Mouse (Mus musculus): ENCODE data around the gene Atp1b2. TPM values are rescaled to one million over a fixed set of nuclear protein-coding genes. Genes with fewer than 3 reads are reported as not detected.
A peak's percentile ranks its signal among the peaks of the same experiment; 100 is the strongest.

The Atp1b2 gene
- total RNA-seq, 4 experiments from 2014 or later: 12.4 to 16.3 (median 13.1) TPM

DNA sequence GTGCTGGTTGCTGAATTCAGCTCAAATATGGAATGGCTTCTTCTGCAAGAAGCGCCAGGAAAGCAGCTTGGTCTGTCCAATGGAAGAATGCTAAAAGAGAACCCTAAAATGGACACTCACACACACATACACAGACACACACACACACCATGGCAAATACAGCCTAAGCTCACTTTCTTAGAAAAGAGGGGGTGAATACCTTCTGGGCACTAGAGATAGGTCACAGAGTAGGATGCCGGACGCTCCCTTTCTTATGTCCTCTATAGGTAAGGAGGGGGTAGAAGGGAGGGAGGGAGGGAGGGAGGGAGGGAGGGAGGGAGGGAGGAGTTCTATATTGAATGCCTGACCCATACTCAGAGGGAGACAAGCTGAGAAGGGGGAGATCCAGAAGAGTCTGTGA lies 2.8 kb upstream of the Atp1b2 start:
- DNase-seq (ENCODE audit: low spot score): no peak

DNA sequence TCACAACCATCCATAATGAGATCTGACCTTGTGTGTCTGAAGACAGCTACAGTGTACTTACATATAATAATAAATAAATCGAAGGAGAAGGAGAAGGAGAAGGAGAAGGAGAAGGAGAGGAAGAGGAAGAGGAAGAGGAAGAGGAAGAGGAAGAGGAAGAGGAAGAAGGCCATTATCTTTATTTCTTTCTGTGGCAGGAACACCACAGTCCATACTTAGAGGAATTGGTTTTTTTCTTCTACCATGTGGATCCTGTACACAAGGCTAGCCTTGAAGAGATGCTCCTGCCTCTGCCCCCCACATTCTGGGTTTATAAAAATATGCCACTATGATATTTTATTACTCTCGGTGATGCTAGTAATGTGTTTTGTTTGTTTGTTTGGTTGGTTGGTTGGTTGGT lies 1.1 kb upstream of the Atp1b2 start:
- no peak for DNase-seq (ENCODE audit: low spot score)

DNA sequence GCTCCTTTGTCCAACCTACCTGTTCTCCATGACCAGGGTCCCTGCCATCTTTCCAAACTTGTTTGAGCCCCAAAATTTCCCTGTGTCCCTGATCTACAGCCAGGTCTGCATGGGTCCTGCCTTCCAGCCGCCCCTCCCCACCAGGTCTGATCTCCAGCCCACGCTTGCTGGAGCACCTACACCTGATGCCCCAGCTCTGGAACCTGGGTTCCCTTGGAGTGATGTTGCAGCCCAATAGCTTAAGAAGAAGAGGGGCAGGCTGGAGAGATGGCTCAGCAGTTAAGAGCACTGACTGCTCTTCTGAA lies 701 bp upstream of the Atp1b2 start:
- no peak for DNase-seq (ENCODE audit: low spot score)

DNA sequence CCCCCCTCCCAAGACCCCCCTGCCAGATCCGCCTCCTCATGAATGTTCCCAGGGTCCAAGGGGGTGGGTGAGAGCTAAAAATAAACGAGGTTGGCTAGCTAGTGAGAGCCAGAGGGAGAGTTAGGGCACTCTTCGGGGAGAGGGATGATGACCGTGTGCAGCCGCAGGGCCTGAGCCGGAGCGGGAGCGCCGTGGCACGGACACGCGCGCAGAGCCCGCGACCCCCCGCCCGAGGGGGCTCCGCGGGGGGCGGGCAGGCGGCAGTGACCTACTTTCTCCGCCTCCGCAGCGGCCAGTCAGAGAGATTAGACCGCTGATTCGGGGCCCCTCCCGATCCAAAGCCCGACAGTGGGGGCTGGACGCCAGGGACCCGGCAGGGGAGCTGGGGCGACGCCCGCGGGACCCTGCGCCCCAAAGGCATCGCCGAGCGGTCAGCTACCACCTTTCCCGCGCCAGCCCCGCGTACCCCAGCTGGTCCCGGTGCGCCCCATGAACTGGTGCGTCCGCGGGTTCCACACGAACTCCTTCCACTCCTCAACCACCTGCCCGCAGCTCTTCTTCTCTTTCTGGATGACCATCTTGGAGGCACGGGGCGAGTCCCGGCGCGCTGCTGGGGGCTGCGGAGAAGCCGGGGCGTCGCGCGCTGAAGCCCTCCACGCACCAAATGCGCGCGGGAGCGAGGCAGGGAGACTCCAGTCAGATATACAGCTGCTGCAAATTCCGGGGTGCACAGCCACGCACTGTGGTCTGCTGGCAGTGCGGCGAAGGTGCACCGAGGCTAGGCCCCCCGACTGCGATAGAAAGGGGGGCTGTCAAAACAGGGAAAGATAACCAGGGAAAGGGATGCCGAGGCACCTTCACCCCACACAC lies 712 bp downstream of the Atp1b2 start:
- no peak for DNase-seq (ENCODE audit: low spot score)

DNA sequence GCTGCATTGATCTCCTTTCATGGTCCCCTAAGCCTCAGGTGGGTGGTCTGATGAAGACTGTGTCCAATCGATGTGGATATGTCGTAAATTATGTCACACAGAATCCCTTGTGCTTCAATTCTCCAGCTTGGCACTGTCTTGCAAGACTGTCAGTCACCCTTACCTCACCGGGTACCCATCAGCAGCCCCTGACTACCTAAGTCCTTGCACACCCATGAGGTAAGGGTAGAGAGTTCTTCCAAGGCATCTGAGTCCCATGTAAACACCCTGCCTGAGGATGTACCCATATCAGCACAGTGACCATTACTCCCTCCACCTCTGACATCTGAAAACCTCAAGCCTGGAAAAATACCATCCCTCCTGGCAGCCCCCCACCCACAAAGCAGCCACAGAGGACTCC lies 1.4 kb downstream of the Atp1b2 start:
- DNase-seq (ENCODE audit: low spot score): no peak

DNA sequence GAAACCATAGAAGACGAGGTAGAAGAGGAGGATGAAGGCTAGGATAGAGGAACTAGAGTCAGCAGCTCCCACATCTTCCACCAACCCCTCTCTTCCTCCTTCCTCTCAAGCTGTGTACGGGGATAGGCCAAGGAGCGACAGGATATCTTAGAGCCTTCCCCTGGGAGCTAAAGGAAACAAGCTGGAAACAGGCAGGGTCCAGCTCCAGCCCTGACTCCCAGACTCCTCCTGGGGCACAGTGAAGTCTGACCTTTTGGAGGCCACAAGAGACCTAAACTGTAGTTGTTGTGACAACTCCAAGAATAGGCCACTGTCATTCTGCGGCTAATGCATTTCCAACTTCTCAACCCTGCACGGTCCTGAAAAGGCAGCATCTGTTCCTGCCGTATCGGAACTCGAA lies 2.2 kb downstream of the Atp1b2 start:
- DNase-seq (ENCODE audit: low spot score): peak; percentile 54

DNA sequence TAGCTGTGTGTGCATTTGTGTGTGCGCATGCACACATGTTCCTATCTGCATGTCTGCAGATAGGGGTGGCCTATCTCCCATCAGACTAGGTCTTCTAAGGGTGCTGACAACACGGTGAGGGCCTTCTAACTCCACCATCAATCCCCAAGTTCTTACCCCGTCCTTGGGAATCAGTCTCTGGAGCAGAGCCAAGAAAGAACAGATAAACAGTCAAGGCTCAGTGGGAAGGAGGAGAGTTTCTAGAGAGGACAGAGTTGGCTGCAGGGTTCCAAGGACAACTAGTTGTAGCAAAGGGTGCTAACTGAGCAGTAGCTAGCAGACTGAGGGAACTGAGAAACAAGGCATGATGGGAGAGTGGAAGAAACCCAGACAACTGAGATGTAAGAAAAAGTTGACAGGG lies 4.0 kb downstream of the Atp1b2 start:
- DNase-seq (ENCODE audit: low spot score): no peak

DNA sequence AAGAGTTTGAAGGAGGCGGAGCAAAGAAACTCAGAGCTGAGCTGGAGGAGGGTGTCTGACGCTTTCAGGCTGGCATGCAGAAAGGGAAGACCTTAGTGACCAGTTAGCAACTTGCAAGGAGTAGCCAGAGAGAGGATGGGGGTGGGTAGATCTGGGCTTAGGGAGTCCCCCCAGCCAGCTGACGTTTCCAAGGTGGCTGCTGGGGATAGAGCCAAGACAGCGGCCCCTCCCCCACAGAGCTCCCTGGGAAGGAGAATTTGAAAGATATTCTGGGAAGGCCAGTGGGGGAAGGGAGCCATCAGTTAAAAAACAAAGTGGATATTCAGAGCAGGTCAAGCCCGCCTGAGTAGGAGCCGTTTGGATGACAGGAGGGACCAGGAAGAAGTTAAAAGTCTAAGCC lies 5.6 kb downstream of the Atp1b2 start:
- DNase-seq (ENCODE audit: low spot score): peak; percentile 47

DNA sequence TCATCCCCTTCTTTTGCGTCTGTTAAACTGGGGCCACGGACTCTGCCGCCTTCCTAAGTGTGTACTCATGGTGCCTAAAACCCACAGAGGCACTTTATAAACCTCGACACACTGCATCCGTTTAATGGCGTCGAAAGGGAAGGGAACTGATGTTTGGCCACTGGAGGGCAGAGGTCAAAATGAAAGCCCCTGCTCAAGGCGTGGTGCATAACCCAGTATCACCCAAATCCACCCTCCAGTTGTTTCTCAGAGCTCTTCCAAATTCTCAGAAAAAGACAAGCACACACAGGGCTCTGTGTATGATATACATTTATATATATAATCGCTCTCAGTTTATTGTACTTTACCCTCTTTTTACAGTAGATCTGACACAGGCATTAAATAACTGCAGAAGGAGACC lies 6.3 kb downstream of the Atp1b2 start:
- DNase-seq (ENCODE audit: low spot score): no peak

DNA sequence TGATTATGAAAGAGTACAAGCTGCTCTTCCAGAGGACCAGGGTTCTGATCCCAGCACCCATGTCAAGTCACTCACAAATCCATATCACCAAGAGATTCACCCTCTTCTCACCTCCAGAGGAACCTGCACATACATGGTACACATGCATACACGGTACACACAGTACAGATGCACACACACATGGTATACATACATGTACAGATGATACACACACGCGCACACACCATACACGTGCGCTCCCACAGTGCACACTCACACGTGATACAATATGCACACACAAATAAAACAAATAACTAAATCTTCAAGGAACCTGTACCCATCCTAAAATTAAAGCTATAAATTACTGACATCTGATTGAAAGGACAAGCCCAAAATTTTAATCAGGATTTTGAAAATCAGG lies 10.9 kb downstream of the Atp1b2 start:
- no peak for DNase-seq (ENCODE audit: low spot score)

DNA sequence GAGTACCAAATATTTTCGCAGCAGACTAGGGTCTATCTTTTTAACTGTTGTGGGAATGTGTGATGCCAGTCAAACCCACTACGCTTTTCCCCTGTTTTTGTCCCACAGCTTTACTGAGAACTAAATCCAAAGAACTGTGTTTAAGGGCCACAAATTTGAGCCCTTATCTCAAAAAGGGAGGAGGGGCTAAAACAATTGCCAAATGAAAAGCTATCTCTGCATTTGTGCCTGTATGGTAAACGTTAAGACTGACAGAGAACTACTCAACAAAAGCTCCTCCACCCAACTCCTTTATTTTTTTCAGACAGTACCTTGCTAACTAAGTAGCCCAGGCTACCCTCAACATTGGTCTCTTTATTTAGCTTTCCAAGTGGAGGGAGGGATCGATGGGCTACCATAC lies 12.9 kb downstream of the Atp1b2 start:
- DNase-seq (ENCODE audit: low spot score): no peak

DNA sequence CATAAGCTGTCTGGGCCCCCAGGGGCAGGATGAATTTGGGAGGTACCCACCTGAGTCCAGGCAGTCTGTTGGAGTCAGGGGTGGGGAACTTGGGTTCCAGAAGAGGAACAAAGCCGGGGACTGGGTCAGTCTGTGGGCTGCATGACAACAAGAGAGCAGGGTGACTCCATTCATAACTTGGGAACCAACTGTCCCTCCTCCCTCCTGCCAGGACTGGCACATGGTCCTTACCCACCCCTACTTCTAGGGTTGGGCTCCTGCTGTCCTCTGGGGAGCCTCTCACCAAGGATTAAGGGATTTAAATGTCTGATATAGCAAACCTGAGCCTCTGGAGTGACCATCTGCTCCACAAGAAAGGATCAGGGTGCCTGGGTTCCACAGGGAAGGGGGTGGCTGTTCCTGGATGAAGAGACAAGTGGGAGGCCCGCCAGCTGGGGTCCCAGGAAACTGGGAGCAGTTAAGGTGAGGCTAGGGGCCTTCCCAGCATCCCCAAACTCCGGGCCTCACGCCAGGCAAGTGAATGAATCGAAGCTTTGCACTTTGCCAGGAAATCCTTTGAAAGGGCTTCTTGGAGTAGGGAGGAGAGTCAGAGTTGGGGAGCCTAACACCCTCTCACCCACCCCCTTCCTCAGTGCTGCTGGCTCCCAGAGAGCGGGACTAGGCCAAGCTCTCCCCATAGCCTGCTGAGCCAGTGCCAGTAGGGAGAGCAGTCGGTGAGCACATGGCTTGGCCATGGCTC lies 13.7 kb downstream of the Atp1b2 start:
- no peak for DNase-seq (ENCODE audit: low spot score)

DNA sequence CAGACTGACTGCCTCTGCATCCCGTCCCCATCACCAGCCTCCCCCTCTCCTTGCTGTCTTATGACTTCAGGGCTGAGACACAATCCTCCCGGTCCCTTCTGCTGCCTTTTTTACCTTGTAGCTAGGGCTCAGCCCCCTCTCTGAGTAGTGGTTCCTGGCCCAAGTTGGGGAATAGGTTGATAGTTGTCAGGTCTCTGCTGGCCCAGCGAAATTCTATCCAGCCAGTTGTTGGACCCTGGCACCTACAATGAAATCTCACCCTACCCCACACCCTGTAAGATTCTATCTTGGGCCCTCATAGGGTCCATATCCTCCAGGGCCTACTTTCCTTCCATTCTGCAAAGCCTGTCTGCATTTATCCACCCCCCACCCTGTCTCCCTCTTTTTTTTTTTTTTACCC lies 14.3 kb downstream of the Atp1b2 start:
- no peak for DNase-seq (ENCODE audit: low spot score)

DNA sequence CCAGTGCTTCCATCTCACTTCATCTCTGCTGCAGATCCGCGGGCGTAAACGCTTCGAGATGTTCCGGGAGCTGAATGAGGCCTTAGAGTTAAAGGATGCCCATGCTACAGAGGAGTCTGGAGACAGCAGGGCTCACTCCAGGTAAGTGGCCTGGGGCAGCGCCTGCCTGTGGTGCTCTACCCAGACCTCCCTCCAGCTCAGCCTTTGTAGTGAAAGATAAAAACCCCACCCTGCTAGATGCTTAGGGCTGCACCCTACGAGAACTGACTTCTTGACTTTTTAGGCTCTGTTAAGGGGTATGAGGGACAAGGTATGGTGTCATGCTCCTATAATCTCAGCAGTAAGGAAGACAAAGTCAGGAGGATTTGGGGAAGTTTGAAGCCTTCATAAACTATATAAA lies 15.1 kb downstream of the Atp1b2 start:
- no peak for DNase-seq (ENCODE audit: low spot score)

DNA sequence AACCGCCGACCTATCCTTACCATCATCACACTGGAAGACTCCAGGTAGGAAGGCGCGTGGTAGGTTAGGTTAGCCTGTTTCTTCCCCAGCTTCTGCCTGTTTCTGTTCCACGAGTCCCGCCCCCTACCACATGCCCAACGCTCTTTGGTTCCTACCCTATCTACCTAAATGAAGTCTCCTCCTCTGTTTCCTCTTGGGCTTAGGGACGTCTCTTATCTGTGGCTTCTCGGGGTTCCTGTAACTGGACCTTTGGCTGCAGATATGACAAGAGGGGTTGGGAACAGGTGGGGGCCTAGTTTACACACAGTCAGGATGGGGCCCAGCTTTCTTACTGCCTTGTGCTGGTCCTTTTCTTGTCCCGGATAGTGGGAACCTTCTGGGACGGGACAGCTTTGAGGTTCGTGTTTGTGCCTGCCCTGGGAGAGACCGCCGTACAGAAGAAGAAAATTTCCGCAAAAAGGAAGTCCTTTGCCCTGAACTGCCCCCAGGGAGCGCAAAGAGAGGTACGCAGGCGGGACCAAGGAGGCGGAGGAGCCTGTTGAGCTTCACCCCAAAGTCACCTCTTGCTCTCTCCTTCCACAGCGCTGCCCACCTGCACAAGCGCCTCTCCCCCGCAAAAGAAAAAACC lies 16.4 kb downstream of the Atp1b2 start:
- DNase-seq (ENCODE audit: low spot score): no peak

DNA sequence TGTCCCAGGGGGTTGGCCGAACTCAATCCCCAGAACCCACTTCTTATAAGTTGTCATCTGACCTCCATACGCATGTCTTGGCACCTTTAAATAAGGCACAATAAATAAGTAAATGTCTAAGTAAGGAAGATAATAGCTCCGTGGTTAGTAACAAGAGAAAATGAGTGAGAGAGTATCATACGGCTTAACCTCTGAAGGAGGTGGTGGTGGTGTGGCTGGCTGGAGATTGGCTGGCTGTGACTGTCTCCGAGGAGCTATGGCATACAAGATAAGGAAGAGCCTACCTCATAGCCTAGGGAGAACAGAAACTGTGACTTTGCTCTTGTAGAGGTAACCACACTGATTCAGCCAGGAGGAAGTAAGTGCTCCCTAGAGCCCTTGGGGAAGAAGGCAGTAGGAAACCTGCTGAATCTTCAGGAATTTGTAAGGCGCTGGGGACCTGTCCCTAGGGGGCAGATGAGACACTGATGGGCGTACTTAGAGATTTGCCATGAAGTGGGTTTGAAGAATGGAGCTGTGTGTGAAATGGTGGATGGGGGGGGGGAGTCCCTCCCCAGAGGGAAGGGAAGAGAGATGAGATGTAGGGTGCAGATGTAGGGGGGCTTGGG lies 19.9 kb downstream of the Atp1b2 start:
- DNase-seq (ENCODE audit: low spot score): no peak

DNA sequence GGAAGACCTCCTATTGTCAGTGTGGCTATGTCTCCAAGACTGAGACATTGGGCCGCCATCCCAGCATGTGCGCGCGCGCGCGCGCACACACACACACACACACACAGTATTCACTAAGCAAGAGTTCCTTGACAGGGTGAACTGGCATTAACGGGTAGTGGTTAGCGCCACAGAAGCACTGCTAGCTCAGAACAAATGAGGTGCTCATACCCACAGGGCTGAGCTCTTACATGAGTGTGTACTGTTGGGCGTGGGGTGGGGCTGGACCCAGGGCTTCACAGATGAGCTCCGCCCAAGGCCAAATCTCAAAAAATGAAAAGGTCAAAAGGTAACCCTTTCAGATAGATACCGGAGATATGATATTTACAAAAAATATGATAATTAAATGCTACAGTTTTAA lies 20.8 kb downstream of the Atp1b2 start:
- no peak for DNase-seq (ENCODE audit: low spot score)

DNA sequence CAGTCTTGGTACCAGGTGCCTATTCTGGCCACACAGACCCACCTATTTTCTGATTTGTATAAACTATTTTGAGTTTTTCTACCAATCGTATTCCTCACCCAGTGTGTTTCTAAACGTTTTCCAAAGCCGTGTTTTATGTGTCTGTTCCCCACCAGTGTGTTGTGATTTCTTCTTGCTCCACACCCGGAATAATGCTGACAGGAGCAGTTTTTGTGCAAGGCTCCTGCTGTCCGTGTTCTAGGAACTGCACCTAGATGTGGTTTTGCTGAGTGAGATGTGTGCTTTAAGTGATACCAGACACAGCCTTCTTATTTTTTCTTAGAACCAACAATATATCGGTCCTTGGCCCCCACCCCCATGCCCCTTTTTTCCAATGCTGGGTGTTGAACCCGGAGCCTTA lies 21.7 kb downstream of the Atp1b2 start:
- DNase-seq (ENCODE audit: low spot score): no peak

DNA sequence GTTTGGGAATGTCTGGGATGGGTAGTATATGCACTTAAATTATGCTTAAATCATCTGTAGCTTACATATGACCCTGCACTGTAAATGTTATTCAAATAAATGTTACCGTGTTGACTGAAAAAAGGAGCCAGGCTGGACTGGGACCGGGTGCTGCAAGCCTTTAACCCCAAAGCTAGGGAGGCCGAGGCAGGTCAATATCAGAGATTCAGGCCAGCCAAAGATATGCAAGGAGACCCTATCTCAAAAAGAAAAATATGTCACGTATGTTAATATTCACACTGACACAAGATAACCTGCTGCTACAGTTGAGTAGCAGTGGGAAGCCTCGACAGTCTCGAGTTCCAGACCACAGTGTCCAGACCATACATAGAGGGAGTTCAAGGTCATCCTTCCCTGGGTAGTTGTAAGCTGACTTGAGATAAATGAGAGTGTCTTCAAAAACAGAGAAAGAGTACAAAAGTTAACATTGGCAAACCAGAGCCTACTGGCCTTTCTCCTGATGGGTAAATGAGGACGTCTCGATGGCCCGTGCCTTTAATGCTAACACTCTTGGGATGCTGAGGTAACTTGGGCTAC lies 23.4 kb downstream of the Atp1b2 start:
- no peak for DNase-seq (ENCODE audit: low spot score)

DNA sequence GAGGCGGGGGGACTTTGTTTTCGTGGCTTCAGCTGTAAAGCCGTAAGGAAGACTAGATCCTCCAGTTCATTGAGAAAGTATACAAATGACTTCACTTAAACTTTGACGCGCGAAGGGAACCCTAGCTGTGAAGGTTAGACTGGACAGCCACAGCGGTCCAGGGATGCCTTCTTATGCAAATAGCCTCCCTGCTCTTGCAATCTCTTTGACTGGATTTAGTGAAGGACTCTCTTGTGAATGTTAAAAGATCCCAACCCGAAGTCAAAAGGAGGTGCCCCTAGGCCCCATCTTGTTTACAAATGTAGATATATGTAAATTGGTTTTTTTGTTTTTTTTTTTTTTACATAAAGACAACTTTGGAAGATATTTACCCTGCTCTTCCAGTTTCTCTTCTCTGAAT lies 23.9 kb downstream of the Atp1b2 start:
- DNase-seq (ENCODE audit: low spot score): no peak

DNA sequence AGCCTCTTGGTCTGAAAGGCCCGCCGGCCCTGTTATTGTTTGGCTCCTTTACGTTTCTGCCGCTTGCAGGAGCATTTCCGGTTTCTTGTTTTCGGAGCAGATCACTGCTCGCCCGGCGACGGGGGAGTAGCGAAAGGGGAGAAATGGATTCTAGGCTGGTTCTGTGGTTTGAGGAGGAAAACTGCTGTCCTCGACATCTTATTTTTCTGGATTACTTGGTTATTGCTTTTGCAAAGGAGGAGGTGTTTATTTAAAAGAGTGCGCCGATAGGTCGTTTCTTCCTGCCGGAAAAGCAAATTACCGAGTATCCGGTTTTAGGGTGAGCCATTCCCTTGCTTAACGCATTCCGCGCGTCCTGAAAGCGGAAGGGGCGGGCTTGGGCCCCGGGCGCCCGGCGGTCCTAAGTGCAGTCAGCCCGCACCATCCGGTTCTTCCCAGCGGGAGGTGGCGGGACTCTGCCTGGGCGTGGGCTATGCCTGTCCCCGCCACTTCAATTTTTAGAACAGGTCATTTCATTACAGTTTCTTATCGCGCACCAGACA lies 24.5 kb downstream of the Atp1b2 start:
- peak; percentile 95 for DNase-seq (ENCODE audit: low spot score)

DNA sequence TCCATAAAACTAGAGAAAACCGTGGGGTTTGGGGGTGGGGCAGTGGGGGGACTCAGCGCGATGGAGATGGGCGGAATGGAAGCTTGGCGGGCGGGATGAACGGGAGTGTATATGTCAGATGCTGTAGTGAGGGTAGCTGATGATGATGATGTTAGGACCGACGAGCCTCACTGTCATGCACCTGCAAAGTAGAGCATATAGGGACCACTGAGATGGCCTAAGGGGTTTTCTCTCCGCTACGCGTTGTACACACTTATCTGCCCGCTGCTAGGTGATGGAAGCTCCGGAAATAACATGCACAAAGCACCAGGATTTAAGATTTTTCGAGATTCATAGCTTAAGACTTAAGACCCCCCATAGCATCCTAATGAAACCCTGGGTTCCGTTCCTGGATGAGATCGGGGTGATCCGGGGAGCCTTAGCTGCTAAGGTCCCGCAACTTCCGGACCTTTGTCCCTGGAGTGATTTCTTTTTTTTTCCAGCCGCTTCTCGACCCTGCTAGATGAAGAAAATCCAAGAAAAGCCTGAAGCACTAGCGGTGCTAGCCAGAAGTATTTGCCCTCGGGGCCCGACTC lies 25.1 kb downstream of the Atp1b2 start:
- DNase-seq (ENCODE audit: low spot score): no peak

Data from heart, adult 8-10 months (tissue).